ENCODE assay signal across 19 mouse cellular contexts in the genomic region with DNA sequence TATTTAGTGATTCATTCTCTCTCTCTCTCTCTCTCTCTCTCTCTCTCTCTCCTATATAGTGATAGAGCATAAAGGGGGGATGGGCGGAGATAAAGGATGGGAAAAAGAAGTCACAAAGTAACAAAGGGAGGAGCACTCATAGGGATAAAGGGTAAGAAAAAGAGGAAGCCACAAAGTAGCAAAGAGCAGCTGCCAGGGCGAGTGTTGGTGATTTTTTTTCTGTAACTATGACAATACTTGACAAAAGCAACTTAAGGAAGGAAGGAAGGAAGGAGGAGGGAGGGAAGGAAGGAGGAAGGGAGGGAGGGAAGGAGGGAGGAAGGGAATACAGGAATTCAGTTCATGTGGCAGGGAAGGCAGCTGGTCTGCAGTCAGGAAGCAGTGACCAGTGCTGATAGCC.
"Had no signal": no experiment of that assay in that cellular context is flagged by ENCODE, and none has a peak within 500 bp of the region (broad histone marks: within the 10 kb centered on the region; RNA-seq: fewer than 3 reads in every experiment).

No protein-coding gene starts in this region.

- ATAC-seq: liver, postnatal 0 days; lung, postnatal 0 days; midbrain, embryonic 16.5 days had no signal

- H3K4me3 ChIP-seq: liver, embryonic 13.5 days; liver, embryonic 15.5 days; lung, embryonic 15.5 days; midbrain, embryonic 10.5 days; midbrain, embryonic 12.5 days; neural tube, embryonic 12.5 days; stomach, embryonic 15.5 days had no signal

- H3K9me3 ChIP-seq: liver, embryonic 13.5 days; liver, embryonic 15.5 days; lung, embryonic 15.5 days; midbrain, embryonic 10.5 days; midbrain, embryonic 12.5 days; neural tube, embryonic 12.5 days; stomach, embryonic 15.5 days had no signal

- H3K9ac ChIP-seq: liver, embryonic 13.5 days; liver, embryonic 15.5 days; liver, postnatal 0 days; lung, embryonic 15.5 days; midbrain, embryonic 12.5 days; neural tube, embryonic 12.5 days; stomach, embryonic 15.5 days had no signal

- DNase-seq: liver, embryonic 13.5 days; liver, postnatal 0 days; lung, adult 2 months; lung, postnatal 14 days; lung, postnatal 36 days; midbrain, embryonic 14.5 days; right cerebral cortex, postnatal 14 days; thymus, postnatal 14 days; thymus, postnatal 36 days had no signal

- H3K27ac ChIP-seq: liver, embryonic 13.5 days; liver, embryonic 15.5 days; lung, embryonic 15.5 days; macrophage; midbrain, embryonic 10.5 days; midbrain, embryonic 12.5 days; neural tube, embryonic 12.5 days; stomach, embryonic 15.5 days; stomach, postnatal 0 days had no signal

- H3K4me1 ChIP-seq: lung, embryonic 15.5 days; midbrain, embryonic 12.5 days; stomach, embryonic 15.5 days had no signal

- H3K27me3 ChIP-seq: liver, embryonic 13.5 days; lung, embryonic 15.5 days; midbrain, embryonic 12.5 days; neural tube, embryonic 12.5 days; stomach, embryonic 15.5 days had no signal

- H3K4me2 ChIP-seq: liver, embryonic 13.5 days; liver, embryonic 15.5 days; lung, embryonic 15.5 days; midbrain, embryonic 12.5 days; neural tube, embryonic 12.5 days; stomach, embryonic 15.5 days had no signal

- H3K36me3 ChIP-seq: liver, embryonic 13.5 days; liver, embryonic 15.5 days; lung, embryonic 15.5 days; midbrain, embryonic 10.5 days; midbrain, embryonic 12.5 days; neural tube, embryonic 12.5 days; stomach, embryonic 15.5 days had no signal
